Mouse (Mus musculus) urinary bladder, adult 2 months (tissue): ENCODE data around the gene Uchl5. TPM values are rescaled to one million over a fixed set of nuclear protein-coding genes. Genes with fewer than 3 reads are reported as not detected.

Source experiments
- DNase-seq: peaks from one replicate; pipeline ENCODE4 v3.0.0; 2022; ENCODE audit warnings: low spot score
- polyA plus RNA-seq: library from polyadenylated mRNA; depleted of rRNA; stranded (reverse); fragments of >200 nt; gene quantifications from 2 replicates; pipeline ENCODE4 v1.2.3, GENCODE M21; 2012; rRNA removed

Gene Uchl5
- 17.1 and 18.4 TPM in 2 replicates for polyA plus RNA-seq

DNA sequence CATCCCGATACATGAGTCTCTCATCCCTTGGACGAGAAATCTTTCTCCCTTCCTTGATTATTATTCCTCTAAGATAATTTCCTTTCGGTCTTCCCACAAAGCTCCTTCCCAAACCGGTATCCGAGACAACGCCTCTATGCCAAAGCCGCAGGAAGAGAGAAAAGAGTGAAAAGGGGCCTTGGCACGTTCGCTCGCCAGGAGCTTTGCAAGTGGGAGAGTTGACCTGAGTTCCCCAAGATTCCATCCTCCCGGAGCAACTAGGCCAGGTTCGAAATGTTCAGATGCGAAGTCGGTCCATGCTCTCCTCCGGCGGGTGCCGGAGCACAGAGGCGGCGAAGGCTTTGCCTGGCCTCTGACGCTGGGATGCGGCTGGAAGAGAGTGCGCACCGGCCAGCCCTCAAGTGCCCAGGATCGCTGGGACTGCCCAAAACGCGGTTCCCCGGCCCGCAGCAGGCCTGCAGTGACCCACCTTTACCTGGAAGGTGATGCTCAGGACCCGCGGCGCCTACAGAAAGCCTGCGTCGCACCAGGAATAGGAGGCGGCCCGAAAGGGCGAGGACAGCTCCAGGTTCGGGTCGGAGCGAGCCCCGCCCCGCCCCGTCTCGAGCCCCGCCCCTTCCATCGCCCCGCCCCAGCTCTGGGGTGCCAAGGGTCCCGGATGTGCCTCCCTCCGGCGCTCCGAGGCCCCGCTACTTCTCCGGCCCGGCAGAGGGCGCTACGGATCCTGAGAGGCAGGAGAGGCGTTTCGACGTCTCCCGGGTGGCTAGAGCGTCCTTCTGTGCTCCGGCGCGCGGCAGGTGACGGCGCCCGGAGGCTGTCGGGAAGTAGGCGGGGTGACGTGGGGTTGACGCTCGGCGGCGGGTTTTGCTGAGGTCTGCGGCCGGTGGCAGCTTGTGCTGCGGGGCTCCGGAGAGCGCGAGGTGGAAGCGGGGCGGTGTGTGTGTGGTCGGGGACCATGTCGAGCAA, at the start of gene Uchl5, which contains the start of gene Trove2:
Gene Uchl5 (plus strand): TSS at position 827 of the 966 bp plus-strand sequence.
Gene Trove2 (minus strand): TSS at position 623 of the 966 bp plus-strand sequence.
- peak; percentile 99 for DNase-seq

DNA sequence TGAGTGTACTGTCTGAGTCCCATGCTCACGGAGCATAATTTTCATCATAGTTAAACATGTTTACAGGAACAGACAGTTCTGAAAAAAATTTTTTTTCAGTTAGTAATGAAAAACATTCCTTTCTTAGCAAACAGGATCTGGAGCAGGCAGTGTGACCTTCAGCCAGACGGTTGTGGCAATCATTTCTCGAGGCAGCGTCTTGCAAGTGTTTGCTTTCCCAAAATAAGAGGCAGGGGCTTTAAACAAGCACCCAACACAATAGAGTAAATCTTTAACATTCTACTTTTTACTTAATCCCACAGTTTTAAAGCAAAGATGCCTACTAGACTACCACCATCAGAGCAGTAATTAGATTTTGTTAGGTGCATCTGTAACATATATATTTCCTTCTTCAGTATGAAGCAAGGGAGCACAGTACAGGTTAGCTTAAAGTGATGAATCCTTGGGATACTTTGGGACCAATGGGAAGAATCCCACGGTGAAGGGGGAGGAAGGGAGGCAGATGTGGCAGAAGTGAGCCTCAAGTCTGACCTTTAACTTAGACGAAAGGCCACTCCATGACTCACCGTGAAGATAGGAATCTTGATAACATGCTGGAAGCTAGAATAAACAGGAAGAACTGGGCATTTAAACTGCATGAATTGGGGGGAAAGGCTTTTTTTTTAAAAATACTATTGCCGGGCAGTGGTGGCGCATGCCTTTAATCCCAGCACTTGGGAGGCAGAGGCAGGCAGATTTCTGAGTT, 49.2 kb upstream of the Uchl5 start:
- DNase-seq = no peak

DNA sequence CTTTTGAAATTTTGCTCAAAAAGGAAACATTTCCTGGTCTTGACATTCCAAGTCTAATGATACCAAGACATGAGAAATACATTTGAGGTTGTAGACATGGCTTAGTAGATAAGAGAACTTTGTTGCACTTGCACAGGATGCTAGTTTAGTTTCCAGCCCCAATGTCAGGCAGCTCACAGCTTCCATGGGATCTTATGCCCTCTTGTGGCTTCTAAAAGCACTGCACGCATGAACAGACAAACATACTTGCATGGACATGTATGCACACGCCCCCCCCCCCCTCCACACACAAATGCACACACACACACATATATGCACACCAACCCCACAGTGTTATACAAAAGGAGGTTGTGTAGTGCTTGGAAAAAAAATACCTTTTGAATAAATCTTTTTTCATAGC, 46.2 kb upstream of the Uchl5 start:
- DNase-seq = no peak

DNA sequence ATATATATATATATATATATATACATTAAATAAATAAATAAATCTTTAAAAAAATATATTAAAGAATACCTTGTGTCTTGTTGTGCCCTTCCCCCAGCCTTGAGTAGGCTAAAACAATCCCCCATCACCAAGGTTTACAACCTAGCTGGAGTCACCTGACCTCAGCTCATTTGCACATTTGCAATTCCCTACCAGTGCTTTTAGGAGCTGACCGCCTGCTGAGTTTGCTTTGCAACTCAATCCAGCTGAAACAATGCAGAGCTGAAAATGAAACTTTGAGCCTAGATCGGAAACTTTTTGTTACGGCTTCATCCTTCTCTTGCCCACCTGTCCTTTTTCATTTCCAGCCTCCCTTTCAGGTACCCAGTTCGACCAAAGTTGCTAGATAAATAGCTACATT, 45.4 kb upstream of the Uchl5 start:
- DNase-seq = no peak

DNA sequence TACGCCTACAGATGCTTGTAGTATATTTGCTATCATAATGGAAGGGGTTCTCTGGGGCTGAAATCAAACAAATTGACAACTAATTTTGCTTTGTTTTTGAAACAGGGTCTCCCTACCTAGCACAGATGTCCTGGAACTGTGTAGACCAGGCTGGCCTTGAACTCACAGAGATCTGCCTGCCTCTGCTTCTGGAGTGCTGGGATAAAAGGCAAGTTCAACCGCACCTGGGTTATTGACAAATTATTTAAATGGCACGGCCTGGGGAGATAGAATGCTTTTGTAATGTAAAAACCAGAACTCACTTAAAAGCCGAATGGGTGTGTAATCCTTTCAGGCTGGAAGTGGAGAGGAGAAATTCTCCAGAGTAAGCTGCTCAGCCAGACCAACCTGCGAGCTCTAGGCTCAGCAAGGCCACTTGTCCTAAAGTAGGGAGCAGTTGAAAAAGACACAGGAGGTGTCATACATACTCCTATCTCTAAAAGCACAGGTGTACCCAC, 43.1 kb upstream of the Uchl5 start:
- DNase-seq = no peak

DNA sequence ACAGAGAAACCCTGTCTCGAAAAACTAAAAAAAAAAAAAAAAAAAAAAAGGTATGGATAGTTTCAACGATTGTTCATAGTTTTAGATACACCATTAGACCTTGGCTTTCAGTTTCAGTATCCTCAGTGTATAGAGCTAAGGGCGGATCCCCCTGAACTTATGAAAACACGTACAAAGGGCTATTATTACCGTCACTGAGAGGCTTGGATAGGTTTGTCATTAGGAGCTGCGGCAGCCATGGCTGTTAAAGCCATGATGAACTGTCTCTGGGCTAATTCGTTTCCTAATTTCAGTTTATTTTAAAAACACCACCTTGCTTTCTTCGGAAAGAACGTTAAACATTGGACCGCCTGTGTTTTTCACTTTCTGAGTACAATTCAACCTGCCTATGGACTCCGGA, 38.3 kb upstream of the Uchl5 start:
- no peak for DNase-seq

DNA sequence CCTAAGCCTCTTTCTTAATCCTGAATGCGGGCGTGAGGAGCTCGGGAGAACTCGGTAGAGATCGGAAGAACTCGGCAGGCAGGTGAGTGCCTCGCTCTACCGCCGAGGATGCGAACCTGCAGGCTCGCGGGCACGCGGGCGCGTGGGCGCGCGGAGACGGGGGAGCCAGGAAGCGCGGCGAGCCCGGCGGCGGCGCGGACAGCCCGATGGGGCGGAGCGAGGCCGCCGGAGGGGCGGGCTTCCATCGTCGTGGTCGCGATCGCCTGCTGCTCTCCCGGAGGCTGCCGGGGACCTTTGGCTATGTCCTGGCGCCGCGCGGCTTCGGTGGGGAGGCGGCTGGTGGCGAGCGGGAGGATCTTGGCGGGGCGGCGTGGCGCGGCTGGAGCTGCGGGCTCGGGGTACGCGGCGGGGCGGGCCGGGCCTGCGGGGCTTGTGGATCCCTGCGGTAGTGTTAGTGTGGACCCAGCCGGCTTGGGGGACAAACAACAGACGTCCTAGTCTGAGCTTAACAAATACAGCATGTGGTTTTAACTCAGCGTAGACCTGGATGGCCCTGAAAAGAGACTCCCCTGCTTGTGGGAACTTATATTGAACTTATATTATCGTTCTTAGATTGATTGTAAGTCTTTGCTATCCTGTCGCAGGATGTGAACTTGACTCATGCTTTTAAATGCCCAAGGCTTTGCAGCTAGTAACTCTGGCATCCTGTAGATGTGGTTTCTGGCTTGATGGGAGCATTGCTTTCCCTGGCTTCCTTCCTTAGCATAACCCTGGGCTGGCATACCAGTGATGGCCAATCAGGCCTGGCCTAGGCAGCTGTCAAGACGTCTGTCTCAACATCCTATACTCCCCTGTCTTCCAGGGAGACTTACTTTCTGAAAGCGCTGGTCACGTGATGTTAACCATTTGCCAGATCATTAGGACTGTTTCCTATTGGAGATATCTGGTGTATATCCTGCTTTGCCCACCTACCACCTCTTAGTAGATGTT, 37.4 kb upstream of the Uchl5 start:
- peak; percentile 80 for DNase-seq

DNA sequence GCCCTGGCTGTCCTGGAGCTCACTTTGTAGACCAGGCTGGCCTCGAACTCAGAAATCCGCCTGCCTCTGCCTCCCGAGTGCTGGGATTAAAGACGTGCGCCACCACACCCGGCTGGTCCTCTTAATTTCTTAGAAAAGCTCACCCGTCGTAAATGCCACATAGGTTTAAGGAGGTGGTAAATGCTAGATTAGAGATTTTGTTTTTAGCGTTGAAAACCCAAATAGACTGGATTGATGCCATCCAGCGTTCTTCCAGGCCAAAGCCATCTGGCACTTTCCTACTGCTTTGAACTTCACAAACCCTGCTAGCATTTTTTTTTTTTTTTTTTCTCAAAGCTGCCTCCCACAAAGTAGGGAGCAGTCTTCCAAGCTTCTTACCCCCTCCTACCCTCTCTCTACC, 36.5 kb upstream of the Uchl5 start:
- DNase-seq = no peak

DNA sequence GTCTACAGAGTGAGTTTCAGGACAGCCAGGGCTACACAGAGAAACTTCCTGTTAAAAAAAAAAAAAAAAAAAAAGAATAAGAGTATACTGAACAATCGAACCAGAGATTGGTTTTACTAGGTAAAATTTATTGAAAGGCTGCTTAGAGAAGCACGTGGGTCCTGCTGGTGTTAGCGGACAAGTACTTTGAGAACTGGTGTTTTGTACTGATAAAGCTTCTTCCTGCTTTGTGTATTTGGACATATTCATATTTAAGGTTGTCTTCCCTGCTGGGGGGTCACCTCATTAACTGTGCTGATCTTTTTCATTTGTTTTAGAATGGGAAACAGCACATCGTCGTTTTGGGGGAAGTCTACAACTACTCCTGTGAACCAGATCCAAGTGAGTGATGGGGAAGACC, 35.7 kb upstream of the Uchl5 start:
- DNase-seq = no peak

DNA sequence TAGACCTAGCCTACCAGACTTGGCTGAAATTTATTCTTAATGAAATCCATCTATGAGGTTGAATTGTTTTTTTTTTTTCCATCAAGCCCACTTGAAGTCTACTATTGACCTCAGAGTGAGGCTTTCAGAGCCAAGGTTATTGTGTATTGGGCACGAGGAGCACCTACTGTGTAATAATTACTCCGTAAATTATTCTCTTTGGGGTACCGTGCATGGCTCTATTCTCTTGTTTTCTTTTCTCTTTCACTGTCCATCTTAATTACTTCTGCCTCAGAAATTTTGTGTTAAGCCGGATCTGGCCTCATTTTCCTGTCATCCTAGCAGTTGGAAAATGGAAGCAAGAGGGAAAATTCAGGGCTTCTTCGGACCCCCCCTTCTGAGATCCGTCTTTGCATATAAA, 34.9 kb upstream of the Uchl5 start:
- no peak for DNase-seq

DNA sequence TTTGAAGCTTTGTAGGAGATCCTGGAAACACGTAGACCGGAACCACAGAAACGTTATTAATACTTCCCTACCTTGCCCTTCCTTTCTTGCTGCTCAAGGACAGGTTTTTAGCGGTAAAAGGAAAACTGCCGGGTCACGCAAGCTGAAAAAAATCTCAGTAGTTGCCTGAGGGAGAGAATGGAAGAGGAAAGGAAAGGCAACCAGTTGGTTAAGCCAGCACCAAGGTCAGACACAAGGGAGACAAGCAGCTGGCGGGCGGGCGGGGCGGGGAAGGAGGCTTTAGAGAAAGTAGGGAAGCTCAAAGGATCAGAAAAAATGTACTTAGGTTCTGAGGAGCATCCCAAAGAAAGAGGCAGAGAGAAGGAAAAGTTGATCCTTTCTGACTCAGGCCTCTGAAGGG, 31.2 kb upstream of the Uchl5 start:
- no peak for DNase-seq

DNA sequence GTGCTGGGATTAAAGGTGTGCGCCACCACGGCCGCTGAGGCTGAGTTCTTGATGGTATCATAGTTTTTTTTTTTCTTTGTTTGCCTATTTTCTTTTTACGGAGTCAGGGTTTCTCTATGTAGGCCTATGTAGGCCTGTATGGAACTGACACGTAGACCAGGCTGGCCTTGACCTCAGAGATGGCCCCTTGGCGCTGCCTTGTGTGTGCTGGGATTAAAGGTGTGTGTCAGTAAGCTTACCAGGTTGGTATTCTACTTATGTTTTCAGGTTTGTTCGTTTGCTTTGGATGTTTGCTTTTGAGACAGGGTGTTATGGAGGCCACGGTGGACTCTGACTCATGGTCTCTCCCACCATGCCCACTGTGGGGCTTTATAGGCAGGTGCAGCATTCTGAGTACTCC, 14.9 kb upstream of the Uchl5 start:
- DNase-seq = no peak

DNA sequence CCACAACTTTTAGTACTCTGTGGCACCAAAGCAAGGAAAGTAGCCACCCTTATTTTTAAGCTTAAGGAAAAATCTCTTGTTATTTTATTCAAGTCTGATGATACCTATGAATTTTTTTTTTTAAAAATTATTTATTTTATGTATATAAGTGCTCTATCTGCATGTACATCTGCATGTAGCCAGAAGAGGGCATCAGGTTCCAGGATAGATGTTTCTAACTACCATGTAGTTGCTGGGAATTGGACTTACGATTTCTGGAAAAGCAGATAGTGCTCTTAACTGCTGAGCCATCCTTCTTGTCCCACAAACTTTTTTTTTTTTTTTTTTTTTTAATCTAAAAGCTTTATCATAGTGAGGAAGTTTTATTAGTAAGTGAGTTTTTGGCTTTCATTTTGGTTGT, 12.6 kb upstream of the Uchl5 start:
- no peak for DNase-seq

DNA sequence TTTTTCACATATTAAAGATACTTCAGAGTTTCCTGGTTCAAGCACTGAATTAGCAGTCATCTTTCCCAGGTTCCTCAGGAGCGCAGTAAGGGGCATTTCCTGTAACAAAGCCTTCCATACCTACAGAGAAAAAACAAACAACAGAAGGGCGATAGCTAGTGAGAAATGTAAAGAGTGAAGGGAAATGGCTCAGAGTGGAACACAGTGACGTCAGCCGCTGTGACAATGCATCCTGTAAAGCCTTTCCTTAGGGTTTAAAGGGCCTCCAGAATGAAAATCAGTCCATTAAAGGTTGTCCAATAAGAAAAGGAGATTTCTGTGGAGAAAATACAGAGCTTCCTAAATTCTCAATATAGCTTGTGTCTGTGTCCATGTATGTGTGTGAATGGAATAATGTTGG, 11.3 kb upstream of the Uchl5 start:
- DNase-seq = no peak

DNA sequence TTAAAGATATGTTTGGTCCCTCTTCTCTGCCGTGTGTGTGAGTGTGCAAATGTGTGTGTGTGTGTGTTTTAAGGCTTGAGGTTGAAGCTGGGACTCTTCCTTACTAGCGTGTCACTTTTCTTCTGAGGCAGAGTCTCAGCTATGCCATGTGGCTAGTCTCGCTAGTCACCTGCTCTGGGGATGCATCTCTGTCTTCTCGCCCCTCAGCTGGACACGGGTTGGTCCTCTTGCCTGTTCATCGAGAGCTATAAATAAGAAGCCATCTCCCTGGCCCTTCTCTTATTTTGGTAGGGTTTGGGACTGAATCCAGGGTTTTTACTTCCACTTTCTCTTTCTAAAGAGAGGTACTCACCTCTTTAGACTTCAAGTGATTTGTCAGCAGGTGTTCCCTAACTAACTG, 10.8 kb upstream of the Uchl5 start:
- DNase-seq = no peak

DNA sequence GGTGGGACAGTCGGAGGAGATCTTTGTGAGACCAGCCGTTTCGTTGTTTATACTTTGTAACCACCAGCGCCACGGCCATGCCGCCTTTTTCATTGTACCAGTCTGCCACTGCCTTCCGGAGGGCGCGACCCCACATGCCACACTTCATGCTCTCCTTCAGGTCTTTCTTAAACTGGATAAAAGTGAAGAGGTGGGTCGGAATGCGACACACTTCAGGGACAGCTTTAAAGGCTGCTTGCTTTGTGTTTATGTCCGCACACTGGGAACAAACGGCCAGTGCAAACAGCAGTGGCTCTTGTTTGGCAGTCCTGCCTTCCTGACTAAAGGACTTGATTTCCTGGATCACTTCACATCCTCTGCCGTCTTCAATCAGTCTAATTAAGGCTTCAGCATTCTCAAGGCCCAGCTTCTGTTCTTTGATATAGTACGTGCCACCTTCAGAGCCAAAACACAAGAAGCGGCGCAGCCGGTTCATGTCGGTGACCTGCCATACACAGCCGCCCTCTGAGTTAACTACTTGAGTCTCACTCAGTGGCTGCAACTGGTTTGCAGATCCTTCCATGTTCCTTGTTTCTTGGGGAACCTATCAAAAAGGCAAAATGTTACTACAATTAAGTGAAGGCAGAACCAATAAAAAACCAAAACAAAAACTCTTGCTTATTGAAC, 6.5 kb upstream of the Uchl5 start:
- no peak for DNase-seq

DNA sequence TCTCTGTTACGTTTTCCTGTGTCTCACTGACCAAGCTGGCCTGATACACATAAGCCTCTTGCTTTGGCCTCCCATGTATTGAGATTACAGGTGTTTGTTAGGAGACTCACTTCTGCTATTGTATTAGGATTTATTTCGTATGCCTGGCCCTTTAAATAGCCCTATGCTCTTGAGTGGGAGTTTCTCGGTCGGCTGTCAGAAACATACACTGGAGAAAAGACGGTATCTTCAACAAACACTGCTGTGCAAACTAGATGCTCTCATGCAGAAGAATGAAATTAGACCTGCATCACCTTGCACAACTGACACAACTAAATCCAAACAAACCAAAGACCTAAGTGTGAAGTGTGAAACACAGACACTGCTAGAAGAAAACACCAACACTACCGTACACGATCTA, 4.0 kb upstream of the Uchl5 start:
- DNase-seq = no peak

DNA sequence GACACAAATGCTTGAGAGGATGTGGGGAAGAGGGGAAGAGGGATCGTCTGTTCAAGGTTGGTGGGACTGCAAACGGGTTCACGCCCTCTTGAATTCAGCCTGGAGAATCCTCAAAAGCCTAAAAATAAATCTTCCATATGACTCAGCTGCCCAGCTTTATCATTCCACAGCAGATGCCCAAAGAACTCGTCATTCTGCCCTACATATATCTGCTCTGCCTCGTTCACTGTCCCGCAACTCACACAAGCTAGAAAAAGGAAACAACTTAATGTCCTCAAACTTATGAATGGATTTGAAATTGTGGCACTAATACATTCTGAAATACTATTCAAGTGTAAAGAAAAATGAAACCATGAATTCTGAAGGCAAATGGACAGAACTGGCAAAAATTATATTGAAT, 3.2 kb upstream of the Uchl5 start:
- no peak for DNase-seq

DNA sequence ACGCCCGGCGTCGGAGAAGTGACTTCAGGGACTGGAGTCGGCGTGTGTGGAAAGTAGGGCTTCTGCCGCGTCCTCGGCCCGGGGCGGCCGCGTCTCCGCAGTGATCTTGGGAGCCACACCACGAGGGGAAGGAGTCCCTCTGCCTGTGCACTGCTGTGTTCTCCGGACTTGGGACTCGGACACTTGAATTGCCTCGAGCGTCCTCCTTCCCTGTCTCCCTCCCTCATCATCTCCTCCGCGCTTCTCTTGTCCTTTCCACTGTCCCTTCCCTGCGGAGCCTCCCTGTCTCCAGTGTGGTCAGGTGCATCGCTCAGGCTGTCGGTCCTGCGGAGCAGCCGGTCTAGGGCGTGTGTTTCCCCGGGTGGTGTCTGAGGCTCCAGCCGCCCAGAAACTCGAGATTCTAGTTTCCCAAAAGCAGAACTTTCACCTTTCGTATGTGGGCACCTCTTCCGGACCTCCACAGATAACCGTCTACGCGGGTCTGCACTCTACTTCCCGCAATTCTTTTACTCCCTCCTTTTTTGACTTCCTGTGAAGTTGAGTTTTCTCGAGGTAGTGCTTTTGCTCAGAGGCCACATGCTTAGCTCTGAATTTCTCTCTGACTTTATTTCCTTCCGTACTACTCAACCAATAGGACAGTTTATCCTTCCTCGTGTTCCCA, 616 bp downstream of the Uchl5 start:
- no peak for DNase-seq

DNA sequence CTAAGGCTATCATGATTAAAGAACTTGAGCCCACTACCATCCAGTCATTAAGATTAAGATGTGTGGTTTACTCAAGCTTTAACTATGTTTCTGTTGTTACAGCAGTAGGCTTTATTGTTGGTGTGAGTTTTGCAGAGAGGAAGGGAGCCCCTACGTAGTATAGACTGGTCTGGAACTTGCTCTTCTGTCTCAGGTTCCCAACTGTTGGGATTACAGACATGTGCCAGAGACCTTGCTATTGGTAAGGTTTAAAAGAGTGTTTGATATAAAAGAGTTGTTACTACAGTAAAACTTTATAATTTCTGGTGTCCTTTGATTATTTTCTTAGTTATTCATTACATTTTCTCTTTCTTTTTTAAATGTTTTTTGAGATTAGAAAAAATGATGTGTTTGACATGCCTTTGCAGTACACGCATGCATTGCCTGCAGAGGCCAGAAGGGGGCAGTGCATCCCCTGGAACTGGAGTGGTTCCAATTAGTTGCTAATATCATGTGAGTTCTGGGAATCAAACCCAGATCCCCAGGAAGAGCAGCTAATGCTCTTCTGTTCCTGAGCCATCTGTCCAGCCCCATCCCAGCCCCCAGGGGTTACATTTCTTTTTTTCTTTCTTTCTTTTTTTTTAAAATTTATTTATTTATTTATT, 11.6 kb downstream of the Uchl5 start:
- no peak for DNase-seq
